Mouse (Mus musculus): ENCODE results near the gene Prorsd1.

Gene Prorsd1

GRCm38 (mm10) chr11:29503948-29504893 lies 10.6 kb downstream of the Prorsd1 start:
- no peak for DNase-seq (ENCODE audit: low spot score)

GRCm38 (mm10) chr11:29496962-29497361 lies 17.9 kb downstream of the Prorsd1 start:
- DNase-seq (ENCODE audit: low spot score), result no peak

GRCm38 (mm10) chr11:29493135-29493534 lies 21.7 kb downstream of the Prorsd1 start:
- DNase-seq (ENCODE audit: low spot score), result no peak

- no peak for DNase-seq (ENCODE audit: low spot score)
These were observed 40.2 kb downstream of the Prorsd1 start for GRCm38 (mm10) chr11:29474676-29475075.

Data from urinary bladder, postnatal 10 days (tissue).